Comparison of ENCODE assay signal across 11 mouse cellular contexts in genomic region chr10:93123310-93123709, GRCm38 (mm10). TPM values are rescaled to one million over a fixed set of nuclear protein-coding genes. Genes with fewer than 3 reads are reported as not detected.
DNase-seq lines count a peak whose midpoint lies in the region; ATAC-seq lines count a peak whose summit lies in the region.
"Had no signal": no experiment of that assay in that cellular context is flagged by ENCODE, and none has a peak within 500 bp of the region (broad histone marks: within the 10 kb centered on the region; RNA-seq: fewer than 3 reads in every experiment).

No protein-coding gene starts in this region.

- H3K9me3 ChIP-seq in kidney, embryonic 15.5 days (replicated peaks): no peaks in the 10 kb centered on the region
- H3K9me3 ChIP-seq in limb, embryonic 15.5 days: no peaks in the 10 kb centered on the region
- H3K9me3 ChIP-seq in hindbrain, embryonic 14.5 days (ENCODE audit: control insufficient read depth, low read length): no peaks in the 10 kb centered on the region

- H3K27ac ChIP-seq in kidney, embryonic 15.5 days: peak overlapping the region; percentile 71
- peak overlapping the region; percentile 51; the same call in 1 of the 2 replicates for H3K27ac ChIP-seq in limb, embryonic 15.5 days
- H3K27ac ChIP-seq in hindbrain, embryonic 14.5 days: no peak overlapping the region

- no peak overlapping the region for H3K4me3 ChIP-seq in kidney, embryonic 15.5 days (replicated peaks)
- no peak overlapping the region for H3K4me3 ChIP-seq in limb, embryonic 15.5 days
- H3K4me3 ChIP-seq in hindbrain, embryonic 14.5 days (replicated peaks; ENCODE audit: low read length): no peak overlapping the region

- H3K36me3 ChIP-seq in kidney, embryonic 15.5 days: no peaks in the 10 kb centered on the region
- no peaks in the 10 kb centered on the region for H3K36me3 ChIP-seq in limb, embryonic 15.5 days
- H3K36me3 ChIP-seq in hindbrain, embryonic 14.5 days (replicated peaks; ENCODE audit: control insufficient read depth, insufficient read depth): no peaks in the 10 kb centered on the region

- 84% methylated on average over 4 of the region's 4 CpGs for WGBS in kidney, embryonic 15.5 days
- 68% methylated on average over 4 of the region's 4 CpGs for WGBS in limb, embryonic 15.5 days
- 72% methylated on average over 4 of the region's 4 CpGs for WGBS in hindbrain, embryonic 14.5 days

- DNase-seq in kidney, adult 11 months: no peak
- DNase-seq in thymus, postnatal 0 days (ENCODE audit: low spot score): peak; percentile 50
- no peak for DNase-seq in thymus, adult 18-20 months
- DNase-seq in hindbrain, embryonic 14.5 days (ENCODE audit: low spot score): no peak
- DNase-seq in layer of hippocampus, postnatal 36 days: no peak
- DNase-seq: cerebellum, postnatal 25 days; lung, adult 18-20 months; right cerebral cortex, postnatal 4 days had no signal

- H3K9ac ChIP-seq in kidney, embryonic 15.5 days: no peak overlapping the region
- H3K9ac ChIP-seq in limb, embryonic 15.5 days: no peak overlapping the region
- H3K9ac ChIP-seq in hindbrain, embryonic 14.5 days: no peak overlapping the region

- no peaks in the 10 kb centered on the region for H3K4me1 ChIP-seq in kidney, embryonic 15.5 days
- peaks cover 2% of the 10 kb centered on the region; the same call in 1 of the 2 replicates for H3K4me1 ChIP-seq in limb, embryonic 15.5 days
- no peaks in the 10 kb centered on the region for H3K4me1 ChIP-seq in hindbrain, embryonic 14.5 days (replicated peaks; ENCODE audit: control insufficient read depth, insufficient read depth, low read length)

- no peaks in the 10 kb centered on the region for H3K27me3 ChIP-seq in kidney, embryonic 15.5 days
- no peaks in the 10 kb centered on the region for H3K27me3 ChIP-seq in limb, embryonic 15.5 days
- no peaks in the 10 kb centered on the region for H3K27me3 ChIP-seq in hindbrain, embryonic 14.5 days (ENCODE audit: control insufficient read depth, insufficient read depth, low read length)
- H3K27me3 ChIP-seq: Patski had no signal

- H3K4me2 ChIP-seq in kidney, embryonic 15.5 days: no peak overlapping the region
- H3K4me2 ChIP-seq in limb, embryonic 15.5 days: no peak overlapping the region
- H3K4me2 ChIP-seq in hindbrain, embryonic 14.5 days (replicated peaks): no peak overlapping the region

- ATAC-seq in kidney, embryonic 15.5 days (replicated peaks; ENCODE audit: low FRiP score): no peak
- no peak for ATAC-seq in limb, embryonic 15.5 days (ENCODE audit: insufficient number of reproducible peaks, low FRiP score, low TSS enrichment, low read depth)
- no peak for ATAC-seq in hindbrain, embryonic 14.5 days (ENCODE audit: low FRiP score)
- ATAC-seq: Patski had no signal

RNA-seq across cellular contexts. Expression of gene Cdk17, which starts 37.4 kb away (rescaled TPM):
- polyA plus RNA-seq in kidney, embryonic 15.5 days (2015; fragmentation: Nextera tagmentation; extraction: Ambion mirVana): 16.7 and 17.2 TPM in 2 replicates
- 46.3 and 55.3 TPM in 2 replicates for polyA plus RNA-seq in thymus, postnatal 0 days (2015; fragmentation: Nextera tagmentation; extraction: Ambion mirVana)
- polyA plus RNA-seq in limb, embryonic 15.5 days (2015; fragmentation: Nextera tagmentation; extraction: Ambion mirVana): 11.2 and 15.2 TPM in 2 replicates
- 61.1 and 68.3 TPM in 2 replicates for polyA plus RNA-seq in hindbrain, embryonic 14.5 days (2014; fragmentation: Nextera tagmentation; extraction: Ambion mirVana)
- 100 to 1,000 TPM; 193 to 200 TPM for total RNA-seq in layer of hippocampus, postnatal 36 days (2021)

RNA-seq across cellular contexts. Expression of gene Cfap54, which starts 41.9 kb away (rescaled TPM):
- polyA plus RNA-seq in kidney, embryonic 15.5 days (2015; fragmentation: Nextera tagmentation; extraction: Ambion mirVana): 0.53 and 0.86 TPM in 2 replicates
- 0.30 and 0.68 TPM in 2 replicates for polyA plus RNA-seq in thymus, postnatal 0 days (2015; fragmentation: Nextera tagmentation; extraction: Ambion mirVana)
- polyA plus RNA-seq in limb, embryonic 15.5 days (2015; fragmentation: Nextera tagmentation; extraction: Ambion mirVana): 0.06 and 0.10 TPM in 2 replicates
- polyA plus RNA-seq in hindbrain, embryonic 14.5 days (2014; fragmentation: Nextera tagmentation; extraction: Ambion mirVana): 2.4 and 3.6 TPM in 2 replicates
- total RNA-seq in layer of hippocampus, postnatal 36 days (2021): 10 to 100 TPM; 17.8 to 18.1 TPM
